Comparison of ENCODE assay signal across 9 mouse cellular contexts in the genomic region with DNA sequence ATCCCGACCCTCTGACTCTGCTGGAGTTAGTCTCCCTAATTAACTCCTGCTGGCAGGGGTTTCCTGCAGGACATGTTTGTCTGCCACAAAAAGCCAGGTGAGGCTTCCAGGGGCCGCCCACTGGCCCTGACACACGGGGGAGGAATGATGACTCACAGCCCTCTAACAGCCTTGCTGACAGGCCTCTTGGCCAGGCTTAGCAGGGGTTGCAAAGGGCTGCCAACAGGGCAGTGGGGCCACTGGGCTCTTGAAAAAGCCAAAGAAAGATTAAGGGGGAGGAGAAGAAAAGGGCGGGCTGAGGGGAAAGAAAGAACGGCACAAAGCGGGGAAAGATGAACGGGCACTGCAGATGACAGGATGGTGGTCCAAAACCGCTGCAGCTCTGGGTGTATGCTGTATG. TPM values are rescaled to one million over a fixed set of nuclear protein-coding genes. Genes with fewer than 3 reads are reported as not detected.
DNase-seq lines count a peak whose midpoint lies in the region; ATAC-seq lines count a peak whose summit lies in the region.
"Had no signal": no experiment of that assay in that cellular context is flagged by ENCODE, and none has a peak within 500 bp of the region (broad histone marks: within the 10 kb centered on the region; RNA-seq: fewer than 3 reads in every experiment).

No protein-coding gene starts in this region.

- WGBS in intestine, embryonic 16.5 days, result 7% methylated on average over 8 of the region's 8 CpGs
- WGBS in limb, embryonic 15.5 days, result 6% methylated on average over 8 of the region's 8 CpGs

- peaks cover 6% of the 10 kb centered on the region for H3K4me1 ChIP-seq in intestine, embryonic 16.5 days (ENCODE audit: control insufficient read depth, insufficient read depth, low read length)
- peaks cover 10% of the 10 kb centered on the region for H3K4me1 ChIP-seq in limb, embryonic 15.5 days

- H3K27ac ChIP-seq in intestine, embryonic 16.5 days (ENCODE audit: low read length), result no peak overlapping the region
- no peak overlapping the region for H3K27ac ChIP-seq in limb, embryonic 15.5 days
- H3K27ac ChIP-seq: macrophage had no signal

- H3K27me3 ChIP-seq in intestine, embryonic 16.5 days (replicated peaks; ENCODE audit: control insufficient read depth, insufficient read depth, low read length), result no peaks in the 10 kb centered on the region; the same call in 1 of the 2 replicates
- peaks cover 30% of the 10 kb centered on the region for H3K27me3 ChIP-seq in limb, embryonic 15.5 days

- H3K9me3 ChIP-seq in intestine, embryonic 16.5 days (ENCODE audit: control insufficient read depth, low read length), result no peaks in the 10 kb centered on the region
- H3K9me3 ChIP-seq in limb, embryonic 15.5 days, result no peaks in the 10 kb centered on the region

- peak overlapping the region; percentile 89 for H3K4me2 ChIP-seq in intestine, embryonic 16.5 days (ENCODE audit: low read depth, low read length)
- H3K4me2 ChIP-seq in limb, embryonic 15.5 days, result peak overlapping the region; percentile 88

- H3K4me3 ChIP-seq in intestine, embryonic 16.5 days (ENCODE audit: low read length), result peak overlapping the region; percentile 18
- peak overlapping the region; percentile 71 for H3K4me3 ChIP-seq in limb, embryonic 15.5 days

- peak overlapping the region; percentile 51; the same call in 1 of the 2 replicates for H3K9ac ChIP-seq in intestine, embryonic 16.5 days (ENCODE audit: low read depth, low read length)
- no peak overlapping the region for H3K9ac ChIP-seq in limb, embryonic 15.5 days

- peak; percentile 21 to 29 for DNase-seq in spleen, adult 18-20 months
- DNase-seq in spleen, postnatal 14 days (ENCODE audit: low spot score in 2 of 2), result no peak
- DNase-seq in embryo, embryonic 10 days (ENCODE audit: low spot score), result peak; percentile 8
- peak; percentile 99 for DNase-seq in heart, adult 11 months
- peak; percentile 11 to 12 for DNase-seq in natural killer cell, adult 2 months (ENCODE audit: low spot score in 2 of 2)
- peak; percentile 19 for DNase-seq in thymus, postnatal 4 days

- peak; percentile 20; the same call in 1 of the 2 replicates for ATAC-seq in intestine, embryonic 16.5 days
- ATAC-seq in limb, embryonic 15.5 days (ENCODE audit: insufficient number of reproducible peaks, low FRiP score, low TSS enrichment, low read depth), result no peak

- H3K36me3 ChIP-seq in intestine, embryonic 16.5 days (ENCODE audit: control insufficient read depth, insufficient read depth, low read length), result no peaks in the 10 kb centered on the region
- no peaks in the 10 kb centered on the region for H3K36me3 ChIP-seq in limb, embryonic 15.5 days

RNA-seq across cellular contexts. Expression of a gene that starts 39.3 kb away (rescaled TPM):
- polyA plus RNA-seq in intestine, embryonic 16.5 days (2015; fragmentation: Nextera tagmentation; extraction: Ambion mirVana), result not detected in 2 replicates
- polyA plus RNA-seq in limb, embryonic 15.5 days (2015; fragmentation: Nextera tagmentation; extraction: Ambion mirVana), result 0.08 TPM in 1 of 2 replicates, not detected in the other
- polyA plus RNA-seq: macrophage had no signal

Comparison
In these comparisons a context has a peak if more than half of its experiments do, and no peak if none do; other contexts are left out.
1. DNase-seq: peak in spleen, adult 18-20 months (2 of 2), embryo, embryonic 10 days (single experiment), heart, adult 11 months (single experiment), natural killer cell, adult 2 months (2 of 2) and thymus, postnatal 4 days (single experiment); none in spleen, postnatal 14 days (0 of 2).